Mouse (Mus musculus): ENCODE results near the gene Chd2.
"Not testable (repeated sequence)": the region's sequence is repeated elsewhere in the genome, so short reads cannot be mapped to it uniquely, and the experiment has no call there.

- not testable (repeated sequence) for TF ChIP-seq CTCF (IDR thresholded peaks at IDR 0.05; ENCODE audit: borderline replicate concordance, control insufficient read depth, extremely low read depth, insufficient read depth, low read length, poor library complexity); POLR2A (IDR thresholded peaks at IDR 0.05; ENCODE audit: control insufficient read depth, extremely low read depth, insufficient read depth, low read length, poor library complexity)
Measured at GRCm38 (mm10) chr7:73528377-73528894, 13.2 kb downstream of the Chd2 start.
